Mouse (Mus musculus): Measurements from ENCODE around the gene Crispld2. TPM values are rescaled to one million over a fixed set of nuclear protein-coding genes. Genes with fewer than 3 reads are reported as not detected.

Crispld2 gene
- polyA plus RNA-seq, 1 experiment from 2014 or later = 3.8 TPM

DNA sequence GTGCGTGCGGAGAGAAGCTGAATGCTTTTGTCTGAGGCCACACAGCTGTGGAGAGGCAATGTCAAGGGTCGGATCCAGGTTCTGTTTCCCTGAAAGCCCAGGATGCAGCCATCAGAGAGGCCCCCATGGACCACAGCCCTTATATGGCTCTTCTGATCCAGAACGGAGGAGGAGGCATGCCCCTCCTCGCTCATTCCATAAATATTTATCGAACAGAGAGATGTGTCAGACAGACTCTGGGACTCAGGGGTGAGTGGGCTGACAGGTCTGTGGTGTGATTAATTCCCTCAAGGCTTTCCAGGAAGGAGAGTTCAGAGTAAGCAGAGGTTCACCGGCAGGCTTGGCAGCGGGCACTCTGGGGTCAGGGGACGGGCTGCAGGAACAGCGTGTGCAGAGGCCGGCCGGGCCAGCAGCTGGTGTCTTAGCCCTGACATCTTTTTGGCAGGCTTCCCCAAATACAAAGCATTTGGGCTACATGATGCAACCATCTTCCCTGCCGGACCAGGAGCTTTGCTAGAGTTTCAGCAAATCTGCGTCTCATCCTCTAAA lies 12.0 kb downstream of the Crispld2 start:
- Histone ChIP-seq H3K4me3 (no peak overlapping the region), H3K27me3 (ENCODE audit: insufficient read depth, poor library complexity, severe bottlenecking) (peaks cover 3% of the 10 kb centered on the region; the same call in 1 of the 2 replicates), H3K36me3 (no peaks in the 10 kb centered on the region), H3K9me3 (no peaks in the 10 kb centered on the region), H3K4me1 (replicated peaks) (peaks cover 43% of the 10 kb centered on the region), H3K27ac (peak overlapping the region; percentile 45)
- DNase-seq (ENCODE audit: low spot score) = peak; percentile 38
- WGBS = 52% methylated on average over 14 of the region's 14 CpGs

DNA sequence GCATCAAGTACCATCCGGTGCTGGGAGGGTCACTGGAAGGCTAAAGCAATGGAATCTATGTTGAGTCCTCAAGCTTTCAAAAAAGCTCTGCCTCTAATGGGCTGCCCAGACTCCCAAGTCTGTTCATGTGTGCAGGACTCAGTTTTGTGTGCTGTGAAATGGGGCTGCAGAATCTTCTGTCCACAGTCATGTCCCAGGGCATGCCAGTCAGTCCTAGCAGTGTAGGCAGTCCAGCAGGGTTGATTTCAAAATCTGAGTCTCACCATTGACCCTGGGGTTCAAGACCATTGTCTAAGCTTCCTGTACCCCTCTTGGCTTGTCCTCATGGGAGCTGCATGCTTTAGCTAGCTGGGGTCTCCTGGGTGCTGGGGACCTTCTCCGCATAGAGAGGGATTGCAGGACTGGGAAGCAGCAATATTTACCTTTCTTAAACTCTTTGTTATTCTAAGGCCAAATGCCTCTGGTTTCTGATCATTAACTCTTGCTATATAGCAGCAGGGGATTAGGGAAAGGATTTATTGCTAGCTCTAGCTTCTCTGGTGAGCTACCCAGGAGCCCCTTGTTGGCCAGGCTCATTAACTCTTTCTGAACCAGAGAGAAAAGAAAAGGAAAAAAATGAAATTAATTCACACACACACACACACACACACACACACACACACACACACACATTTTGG lies 12.6 kb downstream of the Crispld2 start:
- H3K4me1 ChIP-seq (replicated peaks) = peaks cover 48% of the 10 kb centered on the region
- 67% methylated on average over 2 of the region's 2 CpGs for WGBS
- no peaks in the 10 kb centered on the region for H3K36me3 ChIP-seq
- 0 out of 2 replicates have a peak overlapping the region, but pooled peaks have one; percentile 29 for H3K27ac ChIP-seq
- H3K27me3 ChIP-seq (ENCODE audit: insufficient read depth, poor library complexity, severe bottlenecking) = peaks cover 3% of the 10 kb centered on the region; the same call in 1 of the 2 replicates
- DNase-seq (ENCODE audit: low spot score) = no peak
- no peak overlapping the region for H3K4me3 ChIP-seq
- H3K9me3 ChIP-seq = no peaks in the 10 kb centered on the region

DNA sequence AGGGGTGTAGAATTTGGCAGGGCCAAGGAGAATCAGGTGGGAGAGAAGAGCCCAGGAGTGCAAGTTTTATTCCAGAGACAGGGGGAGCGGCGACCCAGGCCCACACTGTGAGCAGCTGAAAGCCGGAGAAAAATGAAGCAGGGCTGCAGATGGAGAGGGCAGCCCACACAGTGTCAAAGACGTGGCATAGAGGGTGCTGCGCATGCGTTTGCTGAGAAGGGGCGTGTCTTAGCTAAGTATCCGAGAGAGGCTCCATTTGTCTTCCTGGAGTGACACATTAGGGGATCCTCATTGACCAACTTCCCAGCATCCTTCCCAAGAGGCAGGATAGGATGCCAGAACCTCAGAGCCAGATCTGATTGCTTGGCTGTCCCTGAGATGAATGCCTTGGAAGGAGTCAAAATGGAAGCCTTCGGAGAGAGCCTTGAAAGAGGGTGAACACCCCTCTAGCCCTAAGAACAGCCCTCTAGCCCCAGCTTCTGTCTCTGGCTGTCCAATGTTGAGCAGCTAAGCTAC lies 14.5 kb downstream of the Crispld2 start:
- Histone ChIP-seq H3K4me1 (replicated peaks) (peaks cover 48% of the 10 kb centered on the region), H3K36me3 (no peaks in the 10 kb centered on the region), H3K9me3 (no peaks in the 10 kb centered on the region), H3K4me3 (no peak overlapping the region), H3K27me3 (ENCODE audit: insufficient read depth, poor library complexity, severe bottlenecking) (peaks cover 7% of the 10 kb centered on the region; the same call in 1 of the 2 replicates), H3K27ac (0 out of 2 replicates have a peak overlapping the region, but pooled peaks have one; percentile 35)
- WGBS = 43% methylated on average over 9 of the region's 9 CpGs
- no peak for DNase-seq (ENCODE audit: low spot score)

DNA sequence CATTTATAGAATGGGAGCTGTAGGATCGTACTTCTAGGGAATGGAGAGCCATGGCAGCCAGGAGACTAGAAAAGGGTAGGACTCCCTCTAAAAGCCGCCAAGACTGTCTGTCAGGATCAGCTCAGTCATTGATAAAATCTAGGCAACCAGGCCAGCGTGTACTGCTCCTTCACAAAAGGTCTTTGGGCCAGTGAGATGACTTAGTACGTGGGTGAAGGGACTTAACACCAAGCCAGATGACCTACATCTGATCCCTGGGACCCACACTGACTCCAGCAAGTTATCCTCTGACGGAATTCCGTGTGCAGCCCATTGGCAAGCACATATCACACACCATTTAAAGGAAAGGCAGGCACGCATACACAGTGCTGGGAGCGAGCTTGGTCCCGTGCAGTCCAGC lies 14.9 kb downstream of the Crispld2 start:
- Histone ChIP-seq H3K27me3 (ENCODE audit: insufficient read depth, poor library complexity, severe bottlenecking) (peaks cover 11% of the 10 kb centered on the region), H3K4me1 (replicated peaks) (peaks cover 47% of the 10 kb centered on the region), H3K9me3 (no peaks in the 10 kb centered on the region), H3K27ac (no peak overlapping the region), H3K4me3 (no peak overlapping the region), H3K36me3 (no peaks in the 10 kb centered on the region)
- WGBS = 79% methylated on average over 9 of the region's 9 CpGs
- DNase-seq (ENCODE audit: low spot score) = no peak

GRCm38 (mm10) chr8:120009284-120009683 lies 17.0 kb downstream of the Crispld2 start:
- Histone ChIP-seq H3K4me3 (no peak overlapping the region), H3K27ac (no peak overlapping the region), H3K9me3 (no peaks in the 10 kb centered on the region), H3K36me3 (no peaks in the 10 kb centered on the region), H3K4me1 (replicated peaks) (peaks cover 41% of the 10 kb centered on the region), H3K27me3 (ENCODE audit: insufficient read depth, poor library complexity, severe bottlenecking) (peaks cover 27% of the 10 kb centered on the region)
- WGBS = 77% methylated on average over 6 of the region's 6 CpGs
- no peak for DNase-seq (ENCODE audit: low spot score)

DNA sequence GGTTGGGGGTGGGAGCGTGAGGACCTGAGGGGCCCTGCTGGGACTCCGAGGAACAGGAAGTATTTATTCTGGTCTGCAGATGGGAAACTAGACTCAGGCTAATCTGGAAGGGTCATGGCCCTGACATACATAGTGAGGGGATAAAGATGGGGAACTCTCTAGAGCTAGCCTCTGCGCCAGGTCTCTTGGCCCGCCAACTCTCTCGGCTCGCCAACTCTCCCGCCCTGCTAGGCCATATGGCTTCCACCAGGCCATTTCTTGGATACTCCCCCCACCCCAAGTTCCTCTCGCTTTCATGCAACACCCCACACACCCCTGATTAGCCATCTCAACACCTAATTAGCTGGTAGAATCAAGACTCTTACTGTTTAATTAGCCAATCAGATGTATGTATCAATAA lies 20.3 kb downstream of the Crispld2 start:
- no peak overlapping the region for H3K4me3 ChIP-seq
- peaks cover 30% of the 10 kb centered on the region for H3K27me3 ChIP-seq (ENCODE audit: insufficient read depth, poor library complexity, severe bottlenecking)
- 90% methylated on average over 8 of the region's 8 CpGs for WGBS
- no peak for DNase-seq (ENCODE audit: low spot score)
- H3K9me3 ChIP-seq = no peaks in the 10 kb centered on the region
- H3K36me3 ChIP-seq = no peaks in the 10 kb centered on the region
- H3K27ac ChIP-seq = no peak overlapping the region
- peaks cover 26% of the 10 kb centered on the region for H3K4me1 ChIP-seq (replicated peaks)

GRCm38 (mm10) chr8:120012927-120013326 lies 20.7 kb downstream of the Crispld2 start:
- WGBS = 34% methylated on average over 9 of the region's 9 CpGs
- no peak for DNase-seq (ENCODE audit: low spot score)
- Histone ChIP-seq H3K27ac (peak overlapping the region; percentile 59; the same call in 1 of the 2 replicates), H3K4me3 (no peak overlapping the region), H3K4me1 (replicated peaks) (peaks cover 29% of the 10 kb centered on the region), H3K27me3 (ENCODE audit: insufficient read depth, poor library complexity, severe bottlenecking) (peaks cover 31% of the 10 kb centered on the region), H3K36me3 (no peaks in the 10 kb centered on the region), H3K9me3 (no peaks in the 10 kb centered on the region)

DNA sequence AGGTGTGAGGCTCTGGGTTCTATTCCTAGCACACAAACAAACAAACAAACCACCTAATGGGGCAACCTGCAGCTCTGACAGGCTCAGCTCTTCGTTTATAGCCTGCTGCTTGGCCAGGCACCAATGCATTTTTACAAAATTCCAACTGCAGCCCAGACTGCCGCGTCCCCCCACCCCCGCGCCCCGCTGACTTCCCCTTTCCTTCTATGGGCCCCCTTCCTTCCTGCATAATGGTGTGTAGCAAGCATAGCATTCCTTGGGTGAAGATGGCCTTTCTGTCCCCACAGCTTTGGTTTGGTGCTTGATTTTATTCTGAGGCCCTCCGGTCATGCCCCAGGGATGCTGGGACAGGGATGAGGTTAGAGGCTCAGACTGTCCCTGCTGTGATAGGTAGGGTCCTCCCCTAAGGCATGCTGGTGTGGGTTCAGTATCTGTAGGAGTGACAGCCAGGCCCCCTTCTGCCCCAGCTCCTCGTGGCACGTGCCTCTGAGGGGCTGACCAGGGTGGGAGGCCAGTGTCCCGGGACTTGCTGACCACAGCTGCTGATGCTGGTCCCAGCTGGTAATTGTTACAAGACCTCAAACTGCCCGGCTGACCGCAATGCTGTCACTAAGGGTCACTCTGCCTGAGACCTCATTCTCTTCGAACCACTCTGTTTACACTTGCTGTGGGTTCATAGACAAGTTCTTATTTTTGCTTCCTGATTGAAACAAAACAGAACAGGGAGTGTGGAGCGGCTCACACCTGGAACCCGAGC lies 22.2 kb downstream of the Crispld2 start:
- Histone ChIP-seq H3K9me3 (no peaks in the 10 kb centered on the region), H3K27me3 (ENCODE audit: insufficient read depth, poor library complexity, severe bottlenecking) (peaks cover 37% of the 10 kb centered on the region), H3K36me3 (no peaks in the 10 kb centered on the region), H3K27ac (no peak overlapping the region), H3K4me1 (replicated peaks) (peaks cover 41% of the 10 kb centered on the region), H3K4me3 (no peak overlapping the region)
- WGBS = 70% methylated on average over 15 of the region's 15 CpGs
- no peak for DNase-seq (ENCODE audit: low spot score)

GRCm38 (mm10) chr8:120015916-120016315 lies 23.7 kb downstream of the Crispld2 start:
- Histone ChIP-seq H3K36me3 (no peaks in the 10 kb centered on the region), H3K9me3 (no peaks in the 10 kb centered on the region), H3K27ac (no peak overlapping the region), H3K4me1 (replicated peaks) (peaks cover 48% of the 10 kb centered on the region), H3K4me3 (no peak overlapping the region), H3K27me3 (ENCODE audit: insufficient read depth, poor library complexity, severe bottlenecking) (peaks cover 50% of the 10 kb centered on the region)
- DNase-seq (ENCODE audit: low spot score) = no peak
- 90% methylated on average over 8 of the region's 8 CpGs for WGBS

- Histone ChIP-seq H3K36me3 (no peaks in the 10 kb centered on the region), H3K27me3 (ENCODE audit: insufficient read depth, poor library complexity, severe bottlenecking) (peaks cover 52% of the 10 kb centered on the region), H3K4me3 (no peak overlapping the region), H3K27ac (no peak overlapping the region), H3K9me3 (no peaks in the 10 kb centered on the region), H3K4me1 (replicated peaks) (peaks cover 53% of the 10 kb centered on the region)
- no peak for DNase-seq (ENCODE audit: low spot score)
- 89% methylated on average over 7 of the region's 7 CpGs for WGBS
These were observed 24.2 kb downstream of the Crispld2 start for GRCm38 (mm10) chr8:120016424-120016823.

DNA sequence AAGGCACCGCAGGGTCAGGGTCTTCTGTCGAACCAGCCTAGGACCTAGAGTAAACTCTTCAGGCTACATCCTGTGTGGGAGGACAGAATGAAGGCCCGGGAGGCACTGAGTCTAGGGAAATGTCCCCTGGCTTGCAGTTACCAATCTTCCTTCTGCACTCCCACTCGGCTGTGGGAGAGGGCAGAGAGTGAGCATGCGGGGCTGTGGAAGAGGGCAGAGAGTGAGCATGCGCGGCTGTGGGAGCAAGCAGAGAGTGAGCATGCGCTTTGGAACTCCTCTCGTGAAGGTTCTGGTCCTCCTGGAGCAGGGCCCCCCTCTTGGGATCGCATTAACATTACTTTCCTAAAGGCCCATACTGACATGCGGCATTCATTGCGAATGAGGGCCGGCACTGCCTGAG lies 25.1 kb downstream of the Crispld2 start:
- Histone ChIP-seq H3K4me3 (no peak overlapping the region), H3K27ac (no peak overlapping the region), H3K27me3 (ENCODE audit: insufficient read depth, poor library complexity, severe bottlenecking) (peaks cover 47% of the 10 kb centered on the region; the same call in 1 of the 2 replicates), H3K4me1 (replicated peaks) (peaks cover 59% of the 10 kb centered on the region), H3K36me3 (no peaks in the 10 kb centered on the region), H3K9me3 (no peaks in the 10 kb centered on the region)
- 91% methylated on average over 13 of the region's 13 CpGs for WGBS
- DNase-seq (ENCODE audit: low spot score) = no peak

- H3K36me3 ChIP-seq = no peaks in the 10 kb centered on the region
- no peaks in the 10 kb centered on the region for H3K9me3 ChIP-seq
- H3K27ac ChIP-seq = peak overlapping the region; percentile 59
- no peak overlapping the region for H3K4me3 ChIP-seq
- no peak for DNase-seq (ENCODE audit: low spot score)
- peaks cover 45% of the 10 kb centered on the region; the same call in 1 of the 2 replicates for H3K27me3 ChIP-seq (ENCODE audit: insufficient read depth, poor library complexity, severe bottlenecking)
- 94% methylated on average over 6 of the region's 6 CpGs for WGBS
- peaks cover 59% of the 10 kb centered on the region for H3K4me1 ChIP-seq (replicated peaks)
These were observed 25.5 kb downstream of the Crispld2 start for GRCm38 (mm10) chr8:120017786-120018185.

GRCm38 (mm10) chr8:120018379-120018778 lies 26.1 kb downstream of the Crispld2 start:
- WGBS = 45% methylated on average over 6 of the region's 6 CpGs
- Histone ChIP-seq H3K9me3 (no peaks in the 10 kb centered on the region), H3K27me3 (ENCODE audit: insufficient read depth, poor library complexity, severe bottlenecking) (peaks cover 40% of the 10 kb centered on the region; the same call in 1 of the 2 replicates), H3K4me1 (replicated peaks) (peaks cover 54% of the 10 kb centered on the region), H3K4me3 (no peak overlapping the region), H3K27ac (peak overlapping the region; percentile 59), H3K36me3 (no peaks in the 10 kb centered on the region)
- peak; percentile 48 for DNase-seq (ENCODE audit: low spot score)
